Mouse (Mus musculus): Measurements from ENCODE around the gene Bcl2.

GRCm38 (mm10) chr1:106739810-106740209, 25.7 kb upstream of the Bcl2 start:
- TF ChIP-seq ZC3H11A (IDR thresholded peaks at IDR 0.05; ENCODE audit: borderline replicate concordance, low read depth, low read length) (no peak), MAFK (IDR thresholded peaks at IDR 0.05; ENCODE audit: insufficient read depth, low read depth, low read length) (no peak), ZNF384 (IDR thresholded peaks at IDR 0.05; ENCODE audit: low read depth, low read length) (no peak)
